Mouse (Mus musculus) left cerebral cortex, postnatal 36 days (tissue): ENCODE data around the gene Bbs7. TPM values are rescaled to one million over a fixed set of nuclear protein-coding genes. Genes with fewer than 3 reads are reported as not detected.

Source experiments
- total RNA-seq, 2 experiments: library from RNA; stranded (reverse); gene quantifications; 2 replicates each; pipeline ENCODE4 v1.2.3; 2021

The Bbs7 gene
- total RNA-seq, 2 experiments from 2014 or later = 12.8 to 16.6 TPM

Other genes with a start within 250 kb of the Bbs7 start
- 10 to 100 TPM; 64.2 to 67.8 TPM for gene Anxa5, start 137.6 kb downstream of the Bbs7 start, total RNA-seq
- gene 1810062G17Rik, start 137.5 kb downstream of the Bbs7 start, total RNA-seq = not detected
- 10 to 100 TPM; 32.8 to 42.1 TPM for gene Gm11549, start 91.7 kb downstream of the Bbs7 start, total RNA-seq
- gene Exosc9, start 60.9 kb downstream of the Bbs7 start, total RNA-seq = 10 to 100 TPM; 39.1 to 41.9 TPM
- gene Ccna2, start 41.3 kb downstream of the Bbs7 start, total RNA-seq = 1 to 10 TPM; 1.3 to 1.7 TPM
- gene Trpc3, start 76.7 kb upstream of the Bbs7 start, total RNA-seq = 10 to 100 TPM; 17.8 to 19.9 TPM
- gene 4932438A13Rik, start 249.6 kb upstream of the Bbs7 start, total RNA-seq = 100 to 1,000 TPM; 106 to 122 TPM